Mouse (Mus musculus): Measurements from ENCODE around the gene Tex2.

GRCm38 (mm10) chr11:106572020-106572782 lies 41.0 kb downstream of the Tex2 start:
- no peak for TF ChIP-seq CTCF (IDR thresholded peaks at IDR 0.05; ENCODE audit: borderline replicate concordance, insufficient read depth, low read length)
- no peak for TF ChIP-seq POLR2A (IDR thresholded peaks at IDR 0.05; ENCODE audit: low read depth, low read length)

Measured in embryonic fibroblast, embryonic 13.5 days (primary cell).